Mouse (Mus musculus) E14TG2a.4 (cell line): ENCODE measurements around the gene Zfp383.

Experiments used
- CTCF ChIP-seq: conservative IDR thresholded peaks from 2 replicates; pipeline ENCODE4 v1.5.1; 2014; ENCODE audit warnings: low read length
- NANOG ChIP-seq: IDR thresholded peaks from 2 replicates; pipeline ENCODE4 v1.6.1; 2014; ENCODE audit warnings: borderline replicate concordance, low read length, mixed read lengths
- POU5F1 ChIP-seq: IDR thresholded peaks from 2 replicates; pipeline ENCODE4 v1.6.1; 2014; ENCODE audit warnings: low read length, borderline replicate concordance

DNA sequence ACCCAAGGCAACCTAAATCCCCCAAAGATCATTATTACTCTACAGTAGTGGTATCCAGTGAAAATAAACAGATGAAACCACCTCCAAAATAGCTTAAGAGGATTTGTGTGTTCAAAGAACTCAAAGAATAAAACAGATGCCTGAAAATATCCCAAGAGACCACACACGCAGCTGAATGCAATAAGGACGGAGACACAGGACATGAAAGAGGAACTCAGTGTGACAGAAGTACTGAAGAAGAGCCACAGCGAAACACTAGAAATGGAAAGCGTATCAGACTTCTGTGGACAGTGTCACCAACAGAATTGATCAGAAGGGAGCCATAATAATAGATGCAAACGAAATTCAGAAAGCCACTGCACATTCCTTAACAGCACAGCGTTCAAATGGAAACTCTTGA is 30.8 kb downstream of the Zfp383 start:
- TF ChIP-seq CTCF, result no peak
- no peak for TF ChIP-seq NANOG
- no peak for TF ChIP-seq POU5F1
